Mouse (Mus musculus) adrenal gland, adult (tissue): ENCODE data around the gene Rnf114.

Source experiments
- DNase-seq, 2 experiments: peaks; one replicate each; pipeline ENCODE4 v3.0.0; 2022 to 2023; ENCODE audit warnings: low spot score in 1 of 2; ENCODE audit not compliant: inconsistent age in 2 of 2

Gene Rnf114

GRCm38 (mm10) chr2:167538671-167539306 lies 46.3 kb downstream of the Rnf114 start:
- DNase-seq: peak; percentile 75 to 91

DNA sequence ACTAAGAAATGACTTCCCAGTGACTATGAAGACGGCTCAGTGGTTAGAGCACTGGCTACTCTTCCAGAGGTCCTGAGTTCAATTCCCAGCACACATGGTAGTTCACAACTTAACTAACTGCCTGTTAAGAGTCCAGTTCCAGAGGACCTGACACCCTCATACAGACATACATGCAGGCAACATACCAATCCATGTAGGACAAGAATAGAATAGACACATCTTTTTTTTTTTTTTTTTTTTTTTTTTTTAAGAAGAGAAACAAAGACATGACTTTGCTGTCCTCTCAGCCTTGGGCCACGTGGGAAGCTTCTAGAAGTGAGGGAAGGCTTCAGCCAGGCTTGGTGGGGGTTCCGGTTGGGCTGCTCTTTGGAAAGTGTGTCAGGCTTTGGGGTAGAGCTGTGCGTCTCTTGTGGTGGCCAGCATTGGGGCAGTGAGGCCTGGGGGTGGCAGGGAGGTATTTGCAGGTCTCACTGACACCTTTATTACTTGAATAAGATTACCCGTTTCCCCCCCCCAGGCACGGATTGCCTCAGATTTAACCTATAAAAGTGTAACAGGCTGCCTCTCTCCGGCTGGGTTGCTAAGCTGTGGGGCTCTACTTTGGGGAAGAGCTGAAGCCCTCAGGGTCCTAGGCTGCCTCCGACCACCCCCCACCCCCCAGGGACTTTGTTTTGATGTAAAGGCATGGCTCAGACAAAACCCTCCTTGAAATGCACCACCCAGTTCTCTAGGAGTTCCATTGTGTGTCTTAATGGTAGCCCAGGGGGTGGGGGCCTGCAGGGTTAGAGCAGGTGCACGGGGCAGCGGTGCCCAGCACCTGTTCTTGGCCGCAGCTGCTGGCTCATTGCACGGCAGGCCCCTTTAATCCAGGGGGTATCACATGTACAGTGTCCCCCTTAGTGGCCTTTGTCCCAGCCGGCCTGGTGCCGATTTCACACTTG lies 47.4 kb downstream of the Rnf114 start:
- no peak for DNase-seq

DNA sequence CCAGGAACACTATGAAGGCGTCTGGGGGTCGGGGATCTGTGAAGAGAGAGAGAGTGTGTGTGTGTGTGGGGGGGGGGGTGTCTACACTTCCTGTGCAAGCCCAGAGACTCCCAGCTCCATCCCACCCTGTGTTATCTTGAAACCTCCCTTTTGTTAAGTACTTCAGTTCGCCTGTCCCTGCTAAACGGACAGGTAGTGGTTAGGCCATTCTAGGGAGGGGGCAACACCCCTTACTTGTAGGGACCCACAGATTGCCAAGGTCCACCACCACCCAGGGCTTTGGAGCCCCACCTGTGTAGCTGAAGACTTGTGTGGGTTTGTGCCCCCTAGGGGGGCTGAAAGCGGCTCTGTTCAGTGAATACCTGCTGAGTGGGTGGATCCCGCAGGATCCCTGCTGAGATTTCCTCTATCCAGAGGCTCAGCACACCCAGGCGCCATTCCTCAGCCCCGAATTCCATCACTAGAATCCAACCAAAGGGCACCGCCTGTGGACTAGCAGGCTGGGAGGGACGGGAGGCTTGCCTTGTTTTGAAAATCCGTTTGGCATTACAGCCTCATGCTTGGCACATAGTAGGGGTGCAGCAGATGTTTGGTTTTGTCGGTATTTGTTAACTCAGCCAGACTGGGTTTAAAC lies 48.1 kb downstream of the Rnf114 start:
- no peak for DNase-seq

GRCm38 (mm10) chr2:167541324-167541723 lies 48.9 kb downstream of the Rnf114 start:
- DNase-seq: peak in 1 of 2 experiments; percentile 56

GRCm38 (mm10) chr2:167541761-167542160 lies 49.3 kb downstream of the Rnf114 start:
- DNase-seq: no peak

GRCm38 (mm10) chr2:167542361-167542760 lies 49.9 kb downstream of the Rnf114 start:
- no peak for DNase-seq

GRCm38 (mm10) chr2:167543121-167544003 lies 50.9 kb downstream of the Rnf114 start:
- peak; percentile 65 to 78 for DNase-seq

GRCm38 (mm10) chr2:167544004-167544356 lies 51.5 kb downstream of the Rnf114 start:
- DNase-seq: no peak

GRCm38 (mm10) chr2:167544456-167544855 lies 52.0 kb downstream of the Rnf114 start:
- no peak for DNase-seq

DNA sequence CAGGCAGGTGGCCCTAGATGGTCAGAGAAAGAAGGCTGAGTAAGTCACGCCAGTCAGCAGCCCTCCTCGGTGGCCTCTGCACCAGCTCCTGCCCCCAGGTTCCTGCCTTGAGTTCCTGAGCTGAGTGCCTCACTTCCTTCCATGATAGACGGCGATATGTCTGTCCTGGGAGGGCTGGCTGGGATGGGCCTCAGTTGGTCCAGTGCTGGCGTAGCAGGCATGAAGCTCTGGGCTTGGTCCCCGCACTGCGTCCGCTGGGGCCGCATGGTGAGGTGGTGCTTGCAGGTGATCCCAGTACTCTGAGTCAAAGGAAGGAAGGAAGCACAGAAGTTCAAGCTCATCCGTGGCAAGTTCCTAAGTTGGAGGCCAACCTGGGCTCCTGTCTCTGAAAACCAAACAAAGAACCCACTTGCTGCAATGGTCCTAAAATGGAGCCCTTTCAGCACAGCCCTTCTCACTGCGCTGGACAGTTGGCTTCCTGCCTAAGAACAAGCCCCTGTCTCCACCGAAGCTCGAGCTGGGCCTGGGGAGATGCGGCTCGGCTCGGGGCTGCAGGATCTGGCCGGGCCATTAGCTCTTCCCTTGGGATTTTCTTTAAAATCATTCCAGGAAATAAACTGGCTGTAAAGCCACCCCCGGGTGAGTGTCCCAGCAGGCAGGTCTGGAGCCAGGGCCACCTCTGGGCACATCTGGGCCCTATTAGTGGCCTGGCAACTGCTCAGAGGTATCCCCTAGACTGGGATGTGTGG lies 54.2 kb downstream of the Rnf114 start:
- no peak for DNase-seq

GRCm38 (mm10) chr2:167547444-167547843 lies 55.0 kb downstream of the Rnf114 start:
- DNase-seq: no peak

GRCm38 (mm10) chr2:167548961-167549360 lies 56.5 kb downstream of the Rnf114 start:
- no peak for DNase-seq

GRCm38 (mm10) chr2:167550341-167550854 lies 58.0 kb downstream of the Rnf114 start:
- DNase-seq: peak; percentile 43 to 70

DNA sequence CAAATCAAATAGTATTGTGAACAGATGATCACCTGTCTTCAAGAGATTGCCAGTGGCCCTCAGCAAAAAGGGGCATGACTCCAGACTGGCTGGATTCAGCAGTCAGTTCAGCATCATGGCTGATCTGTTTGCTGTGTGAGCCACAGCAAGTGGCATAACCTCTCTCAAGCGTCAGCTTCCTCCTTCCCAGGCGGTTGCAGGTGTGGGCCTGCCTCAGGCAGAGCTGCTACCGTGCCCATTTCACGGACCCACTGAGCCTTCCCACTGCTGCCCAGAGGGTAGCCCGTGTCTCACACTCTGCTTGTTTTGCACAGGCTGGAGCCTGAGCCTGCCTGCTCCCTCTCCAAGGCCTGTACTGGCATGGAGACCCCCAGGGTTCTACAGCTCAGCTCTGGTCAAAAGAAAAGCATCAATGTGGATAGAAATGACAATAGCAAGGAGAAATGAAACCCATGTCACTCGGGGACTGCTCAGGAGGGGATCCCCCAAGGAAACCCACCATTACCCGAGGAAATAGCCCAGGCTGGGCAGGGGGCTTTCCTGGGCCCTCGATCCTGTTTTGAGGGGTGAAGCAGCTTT lies 59.0 kb downstream of the Rnf114 start:
- DNase-seq: no peak

DNA sequence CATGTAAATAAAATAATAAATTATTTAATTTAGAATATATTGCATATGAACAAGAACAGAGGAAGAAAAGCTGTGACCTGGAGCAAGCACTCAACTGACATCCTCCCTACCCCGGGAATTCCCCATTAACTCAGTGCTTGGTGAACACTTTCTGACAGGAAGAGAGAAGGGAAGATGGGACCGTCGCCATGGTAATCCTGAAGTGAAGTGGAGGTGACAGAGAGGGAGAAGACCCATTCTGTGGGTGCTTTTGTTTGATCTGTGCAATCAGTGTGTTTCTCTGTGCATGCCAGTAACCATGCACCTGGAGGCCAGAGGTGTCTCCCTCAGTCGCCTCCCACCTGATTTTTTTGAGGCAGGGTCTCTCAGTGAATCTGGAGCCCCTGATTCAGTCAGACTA lies 59.8 kb downstream of the Rnf114 start:
- DNase-seq: no peak

GRCm38 (mm10) chr2:167552927-167553402 lies 60.5 kb downstream of the Rnf114 start:
- peak; percentile 92 to 93 for DNase-seq

GRCm38 (mm10) chr2:167555766-167556165 lies 63.3 kb downstream of the Rnf114 start:
- no peak for DNase-seq

DNA sequence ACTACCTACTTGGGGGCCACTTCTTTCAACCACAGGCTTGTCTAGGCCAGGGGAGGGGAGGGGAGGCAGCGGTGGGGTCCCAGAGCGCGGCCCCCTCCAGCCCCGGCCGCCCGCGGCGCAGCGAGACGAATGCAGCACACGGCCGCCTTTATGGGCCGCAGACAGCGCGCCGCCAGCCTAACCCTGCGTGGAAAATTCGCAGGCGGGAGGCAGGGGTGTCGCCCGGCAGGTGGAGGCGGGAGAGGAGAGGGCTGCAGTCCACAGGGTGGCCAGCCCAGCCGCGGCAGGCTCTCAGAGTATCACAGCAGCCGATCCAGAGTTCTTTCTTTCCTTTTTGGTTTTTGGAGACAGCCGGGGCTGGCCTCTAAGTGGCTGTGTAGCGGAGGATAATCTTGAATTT lies 67.0 kb downstream of the Rnf114 start:
- no peak for DNase-seq

DNA sequence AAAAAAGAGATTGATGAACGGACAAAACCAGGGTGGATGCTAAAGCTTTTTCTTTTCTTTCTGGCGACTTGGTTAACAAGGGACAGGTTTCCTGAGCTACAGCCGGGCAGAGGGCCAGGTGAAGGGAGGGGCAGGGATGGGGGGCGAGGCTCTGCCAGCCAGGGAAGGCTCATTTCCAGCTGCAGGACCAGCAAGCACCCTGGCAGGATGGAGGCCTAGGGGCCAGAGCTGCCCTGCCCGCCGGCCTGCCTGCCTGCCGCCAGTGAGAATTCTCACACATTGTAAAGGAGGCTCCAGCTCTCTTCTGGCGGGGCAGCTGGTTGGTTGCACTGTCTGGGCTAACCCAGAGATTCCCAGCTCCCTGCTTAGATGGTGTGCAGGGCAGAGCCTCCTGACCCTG lies 69.7 kb downstream of the Rnf114 start:
- DNase-seq: peak in 1 of 2 experiments; percentile 73
